Mouse (Mus musculus): ENCODE measurements around the gene Shoc2. TPM values are rescaled to one million over a fixed set of nuclear protein-coding genes. Genes with fewer than 3 reads are reported as not detected.
A peak's percentile ranks its signal among the peaks of the same experiment; 100 is the strongest.
"Not testable (repeated sequence)": the region's sequence is repeated elsewhere in the genome, so short reads cannot be mapped to it uniquely, and the experiment has no call there.

Gene Shoc2
- total RNA-seq, 2 experiments from 2014 or later: 50.3 to 56.3 TPM

- no peak for DNase-seq (ENCODE audit: low spot score in 2 of 2)
Observed at GRCm38 (mm10) chr19:53929218-53929617, 14.9 kb upstream of the Shoc2 start.

GRCm38 (mm10) chr19:53933050-53933449 lies 11.1 kb upstream of the Shoc2 start:
- no peak for DNase-seq (ENCODE audit: low spot score in 2 of 2)

- no peak for DNase-seq (ENCODE audit: low spot score in 2 of 2)
Observed at GRCm38 (mm10) chr19:53934046-53934445, 10.1 kb upstream of the Shoc2 start.

GRCm38 (mm10) chr19:53939467-53939866 lies 4.6 kb upstream of the Shoc2 start:
- DNase-seq (ENCODE audit: low spot score in 2 of 2): no peak

GRCm38 (mm10) chr19:53941139-53941538 lies 3.0 kb upstream of the Shoc2 start:
- no peak for DNase-seq (ENCODE audit: low spot score in 2 of 2)

- no peak for DNase-seq (ENCODE audit: low spot score in 2 of 2)
Observed at GRCm38 (mm10) chr19:53942342-53942741, 1.8 kb upstream of the Shoc2 start.

GRCm38 (mm10) chr19:53944786-53945169 lies 672 bp downstream of the Shoc2 start:
- DNase-seq (ENCODE audit: low spot score in 2 of 2): no peak

- DNase-seq (ENCODE audit: low spot score in 2 of 2): peak; percentile 57 to 58
Observed at GRCm38 (mm10) chr19:53945171-53946042, 1.3 kb downstream of the Shoc2 start.

GRCm38 (mm10) chr19:53957513-53957912 lies 13.4 kb downstream of the Shoc2 start:
- DNase-seq (ENCODE audit: low spot score in 2 of 2): no peak

GRCm38 (mm10) chr19:53962511-53962910 lies 18.4 kb downstream of the Shoc2 start:
- DNase-seq (ENCODE audit: low spot score in 2 of 2): no peak

GRCm38 (mm10) chr19:53964347-53964746 lies 20.2 kb downstream of the Shoc2 start:
- not testable (repeated sequence) for DNase-seq (ENCODE audit: low spot score in 2 of 2)

GRCm38 (mm10) chr19:53964910-53965633 lies 21.0 kb downstream of the Shoc2 start:
- no peak for DNase-seq (ENCODE audit: low spot score in 2 of 2)

GRCm38 (mm10) chr19:53969226-53969625 lies 25.1 kb downstream of the Shoc2 start:
- DNase-seq (ENCODE audit: low spot score in 2 of 2): no peak

GRCm38 (mm10) chr19:53971938-53972337 lies 27.8 kb downstream of the Shoc2 start:
- DNase-seq (ENCODE audit: low spot score in 2 of 2): no peak

GRCm38 (mm10) chr19:53973656-53974055 lies 29.6 kb downstream of the Shoc2 start:
- no peak for DNase-seq (ENCODE audit: low spot score in 2 of 2)

GRCm38 (mm10) chr19:53982041-53982440 lies 37.9 kb downstream of the Shoc2 start:
- DNase-seq (ENCODE audit: low spot score in 2 of 2): no peak

GRCm38 (mm10) chr19:53983336-53983735 lies 39.2 kb downstream of the Shoc2 start:
- no peak for DNase-seq (ENCODE audit: low spot score in 2 of 2)

GRCm38 (mm10) chr19:53984628-53985027 lies 40.5 kb downstream of the Shoc2 start:
- no peak for DNase-seq (ENCODE audit: low spot score in 2 of 2)

GRCm38 (mm10) chr19:53990538-53990937 lies 46.4 kb downstream of the Shoc2 start:
- no peak for DNase-seq (ENCODE audit: low spot score in 2 of 2)

GRCm38 (mm10) chr19:53993860-53994259 lies 49.8 kb downstream of the Shoc2 start:
- DNase-seq (ENCODE audit: low spot score in 2 of 2): no peak

- no peak for DNase-seq (ENCODE audit: low spot score in 2 of 2)
Observed at GRCm38 (mm10) chr19:53994276-53994675, 50.2 kb downstream of the Shoc2 start.

GRCm38 (mm10) chr19:54010973-54011372 lies 66.9 kb downstream of the Shoc2 start:
- DNase-seq (ENCODE audit: low spot score in 2 of 2): no peak
